Mouse (Mus musculus): ENCODE data around the gene Ctf2. TPM values are rescaled to one million over a fixed set of nuclear protein-coding genes. Genes with fewer than 3 reads are reported as not detected.
"Not testable (repeated sequence)": the region's sequence is repeated elsewhere in the genome, so short reads cannot be mapped to it uniquely, and the experiment has no call there.

Ctf2 gene
- 0.32 TPM in 1 of 2 replicates, not detected in the other for polyA plus RNA-seq (2014; fragmentation: Nextera tagmentation; extraction: Ambion mirVana)

DNA sequence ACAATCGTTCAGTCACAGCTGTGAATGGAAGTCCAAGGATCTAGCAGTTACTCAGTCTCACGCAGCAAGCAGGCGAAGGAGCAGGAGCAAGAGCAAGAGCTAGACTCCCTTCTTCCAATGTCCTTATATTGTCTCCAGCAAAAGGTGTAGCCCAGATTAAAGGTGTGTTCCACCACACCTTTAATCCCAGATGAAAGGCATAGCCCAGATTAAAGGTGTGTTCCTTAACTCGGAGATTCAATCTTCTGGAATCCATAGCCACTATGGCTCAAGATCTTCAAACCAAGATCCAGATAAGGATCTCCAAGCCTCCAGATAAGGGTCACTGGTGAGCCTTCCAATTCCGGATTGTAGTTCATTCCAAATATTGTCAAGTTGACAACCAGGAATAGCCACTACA is at the start of gene Ctf2:
Gene Ctf2 (minus strand): TSS at position 101 of the 400 bp plus-strand sequence.
- H3K27ac ChIP-seq (ENCODE audit: low read depth, low read length); H3K4me3 ChIP-seq (ENCODE audit: low read depth, low read length); H3K4me2 ChIP-seq; H3K9ac ChIP-seq (ENCODE audit: low read depth, low read length); H3K36me3 ChIP-seq (ENCODE audit: control insufficient read depth, insufficient read depth, low read length); ATAC-seq (replicated peaks; ENCODE audit: insufficient number of reproducible peaks, low FRiP score, low TSS enrichment); H3K27me3 ChIP-seq (ENCODE audit: control insufficient read depth, insufficient read depth, low read length); H3K4me1 ChIP-seq (ENCODE audit: control insufficient read depth, insufficient read depth, low read length); H3K9me3 ChIP-seq (replicated peaks; ENCODE audit: control insufficient read depth, low read length): not testable (repeated sequence)
- WGBS (ENCODE audit: insufficient replicate concordance): no CpG with 5 or more reads among the region's 5 CpGs

DNA sequence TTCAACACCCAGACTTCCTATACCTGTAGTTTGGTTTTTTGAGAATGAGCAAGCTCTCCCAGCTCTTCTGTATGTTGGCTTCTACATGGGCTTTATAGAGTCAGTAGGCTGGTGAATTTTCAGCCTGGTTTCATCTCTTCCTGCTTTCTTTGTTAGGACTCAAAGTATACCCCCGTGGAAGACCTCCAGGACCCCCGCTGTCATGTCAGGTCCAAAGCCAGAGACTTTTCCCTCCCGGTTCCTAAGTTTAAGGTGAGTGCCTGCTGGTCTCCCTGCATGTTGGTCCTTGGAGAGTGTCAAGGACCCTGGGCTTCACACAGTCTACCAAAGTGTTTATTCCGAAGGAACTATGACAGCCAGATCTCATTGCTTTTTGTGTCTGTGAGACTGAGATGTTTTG is 46.4 kb upstream of the Ctf2 start:
- Histone ChIP-seq H3K4me2 (peak overlapping the region; percentile 84), H3K4me1 (ENCODE audit: control insufficient read depth, insufficient read depth, low read length) (0 out of 2 replicates have a peak, but pooled peaks cover 11% of the 10 kb centered on the region), H3K36me3 (ENCODE audit: control insufficient read depth, insufficient read depth, low read length) (peaks cover 15% of the 10 kb centered on the region), H3K9me3 (replicated peaks; ENCODE audit: control insufficient read depth, low read length) (no peaks in the 10 kb centered on the region), H3K9ac (ENCODE audit: low read depth, low read length) (peak overlapping the region; percentile 88), H3K4me3 (ENCODE audit: low read depth, low read length) (peak overlapping the region; percentile 93), H3K27ac (ENCODE audit: low read depth, low read length) (no peak overlapping the region), H3K27me3 (ENCODE audit: control insufficient read depth, insufficient read depth, low read length) (no peaks in the 10 kb centered on the region)
- 69% methylated on average over 4 of the region's 4 CpGs for whole genome bisulfite sequencing (ENCODE audit: insufficient replicate concordance)
- ATAC-seq (replicated peaks; ENCODE audit: insufficient number of reproducible peaks, low FRiP score, low TSS enrichment): no peak

DNA sequence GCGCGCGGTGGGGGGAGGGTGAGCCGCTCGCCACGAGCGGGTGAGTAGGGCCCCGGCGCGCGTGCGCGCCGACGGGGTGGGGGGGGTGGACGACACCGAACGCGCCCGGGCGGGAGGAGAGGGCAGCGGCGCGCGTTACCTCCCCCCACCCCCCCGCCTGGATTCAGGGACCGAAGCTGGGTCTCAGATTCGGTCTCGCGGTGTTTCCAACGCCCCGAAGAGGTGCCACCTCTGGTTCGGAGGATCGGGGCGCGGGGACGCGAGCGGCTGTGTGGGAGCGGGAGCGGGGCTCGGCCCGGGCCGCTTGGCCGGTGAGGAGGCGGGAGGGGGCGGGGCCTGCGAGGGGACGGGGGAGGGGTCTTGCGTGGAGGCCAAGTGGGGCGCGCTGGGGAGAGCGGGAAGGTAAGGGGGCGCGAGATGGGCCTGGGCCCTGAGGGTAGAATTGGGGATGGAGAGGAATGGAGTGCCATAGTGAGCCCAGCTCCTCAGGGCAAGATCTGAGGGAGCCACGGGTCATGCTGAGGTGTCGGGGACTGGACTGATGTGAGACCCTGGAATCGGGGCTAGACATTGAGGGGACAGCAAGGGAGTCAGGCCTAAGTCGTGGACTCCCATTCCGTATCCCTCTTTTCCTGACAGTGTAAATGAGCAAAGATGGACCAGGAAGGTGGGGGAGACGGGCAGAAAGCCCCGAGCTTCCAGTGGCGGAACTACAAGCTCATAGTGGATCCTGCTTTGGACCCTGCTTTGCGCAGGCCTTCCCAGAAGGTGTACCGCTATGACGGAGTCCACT is 45.7 kb upstream of the Ctf2 start:
- no peaks in the 10 kb centered on the region for H3K27me3 ChIP-seq (ENCODE audit: control insufficient read depth, insufficient read depth, low read length)
- WGBS (ENCODE audit: insufficient replicate concordance): 3% methylated on average over 53 of the region's 66 CpGs
- H3K4me1 ChIP-seq (ENCODE audit: control insufficient read depth, insufficient read depth, low read length): 0 out of 2 replicates have a peak, but pooled peaks cover 11% of the 10 kb centered on the region
- H3K4me3 ChIP-seq (ENCODE audit: low read depth, low read length): peak overlapping the region; percentile 93
- no peaks in the 10 kb centered on the region for H3K9me3 ChIP-seq (replicated peaks; ENCODE audit: control insufficient read depth, low read length)
- H3K4me2 ChIP-seq: peak overlapping the region; percentile 84
- peaks cover 14% of the 10 kb centered on the region for H3K36me3 ChIP-seq (ENCODE audit: control insufficient read depth, insufficient read depth, low read length)
- H3K9ac ChIP-seq (ENCODE audit: low read depth, low read length): peak overlapping the region; percentile 88
- peak; percentile 58 for ATAC-seq (replicated peaks; ENCODE audit: insufficient number of reproducible peaks, low FRiP score, low TSS enrichment)
- peak overlapping the region; percentile 99 for H3K27ac ChIP-seq (ENCODE audit: low read depth, low read length)

DNA sequence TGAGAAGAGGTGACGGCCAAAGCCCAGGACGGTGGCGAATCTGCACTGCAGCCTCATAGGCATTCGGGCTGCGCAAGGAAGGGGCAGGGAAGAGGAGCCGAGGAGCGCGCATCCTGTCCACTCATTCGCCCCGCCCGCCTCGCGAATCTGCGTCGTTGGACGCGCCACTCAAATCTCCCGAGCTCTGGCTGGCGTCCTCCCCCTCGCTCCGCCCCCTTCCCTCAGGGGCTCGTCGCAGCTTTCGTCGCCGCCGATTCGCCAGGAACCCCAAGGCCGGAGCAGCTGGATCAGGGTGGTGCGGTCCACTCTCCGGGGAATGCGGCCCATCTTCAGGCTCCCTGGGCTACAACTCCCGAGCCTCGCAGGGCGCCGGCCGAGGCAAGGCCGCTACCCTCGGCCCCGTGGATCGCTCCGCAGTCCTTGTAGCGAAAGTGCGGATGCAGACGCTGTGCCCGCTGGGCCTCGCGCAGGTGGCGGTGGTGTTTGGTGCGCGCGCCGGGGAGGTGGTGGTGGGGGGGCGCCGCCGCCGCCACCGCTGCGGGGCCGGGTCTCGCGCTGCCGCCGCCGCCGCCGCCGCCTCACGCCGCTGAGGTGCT is 45.0 kb upstream of the Ctf2 start:
- Histone ChIP-seq H3K4me1 (ENCODE audit: control insufficient read depth, insufficient read depth, low read length) (0 out of 2 replicates have a peak, but pooled peaks cover 11% of the 10 kb centered on the region), H3K9me3 (replicated peaks; ENCODE audit: control insufficient read depth, low read length) (no peaks in the 10 kb centered on the region), H3K36me3 (ENCODE audit: control insufficient read depth, insufficient read depth, low read length) (peaks cover 12% of the 10 kb centered on the region), H3K4me2 (peak overlapping the region; percentile 84), H3K27ac (ENCODE audit: low read depth, low read length) (peak overlapping the region; percentile 99), H3K27me3 (ENCODE audit: control insufficient read depth, insufficient read depth, low read length) (no peaks in the 10 kb centered on the region), H3K9ac (ENCODE audit: low read depth, low read length) (peak overlapping the region; percentile 88), H3K4me3 (ENCODE audit: low read depth, low read length) (peak overlapping the region; percentile 93)
- ATAC-seq (replicated peaks; ENCODE audit: insufficient number of reproducible peaks, low FRiP score, low TSS enrichment): peak; percentile 88
- under 1% methylated on average over 68 of the region's 70 CpGs for WGBS (ENCODE audit: insufficient replicate concordance)

- WGBS (ENCODE audit: insufficient replicate concordance): under 1% methylated on average over 23 of the region's 23 CpGs
- H3K27me3 ChIP-seq (ENCODE audit: control insufficient read depth, insufficient read depth, low read length): no peaks in the 10 kb centered on the region
- peak within 1 kb of the TSS; percentile 84 for H3K4me2 ChIP-seq
- 0 out of 2 replicates have a peak, but pooled peaks cover 11% of the 10 kb centered on the region for H3K4me1 ChIP-seq (ENCODE audit: control insufficient read depth, insufficient read depth, low read length)
- peak within 1 kb of the TSS; percentile 93 for H3K4me3 ChIP-seq (ENCODE audit: low read depth, low read length)
- peak; percentile 50; the same call in 1 of the 2 replicates for ATAC-seq (replicated peaks; ENCODE audit: insufficient number of reproducible peaks, low FRiP score, low TSS enrichment)
- H3K9ac ChIP-seq (ENCODE audit: low read depth, low read length): peak within 1 kb of the TSS; percentile 88
- no peaks in the 10 kb centered on the region for H3K9me3 ChIP-seq (replicated peaks; ENCODE audit: control insufficient read depth, low read length)
- peak within 1 kb of the TSS; percentile 99 for H3K27ac ChIP-seq (ENCODE audit: low read depth, low read length)
- peaks cover 12% of the 10 kb centered on the region for H3K36me3 ChIP-seq (ENCODE audit: control insufficient read depth, insufficient read depth, low read length)
Observed at GRCm38 (mm10) chr7:127776426-127776825, 44.5 kb upstream of the Ctf2 start, which contains the start of gene Setd1a. Gene Setd1a (plus strand): TSS chr7:127776670.

- H3K9me3 ChIP-seq (replicated peaks; ENCODE audit: control insufficient read depth, low read length); ATAC-seq (replicated peaks; ENCODE audit: insufficient number of reproducible peaks, low FRiP score, low TSS enrichment); H3K36me3 ChIP-seq (ENCODE audit: control insufficient read depth, insufficient read depth, low read length); H3K27me3 ChIP-seq (ENCODE audit: control insufficient read depth, insufficient read depth, low read length): not testable (repeated sequence)
- H3K27ac ChIP-seq (ENCODE audit: low read depth, low read length): peak overlapping the region; percentile 99
- peak overlapping the region; percentile 88 for H3K9ac ChIP-seq (ENCODE audit: low read depth, low read length)
- H3K4me2 ChIP-seq: peak overlapping the region; percentile 84
- H3K4me1 ChIP-seq (ENCODE audit: control insufficient read depth, insufficient read depth, low read length): peaks cover 13% of the 10 kb centered on the region
- 74% methylated on average over 7 of the region's 7 CpGs for WGBS (ENCODE audit: insufficient replicate concordance)
- peak overlapping the region; percentile 93 for H3K4me3 ChIP-seq (ENCODE audit: low read depth, low read length)
Observed at GRCm38 (mm10) chr7:127775837-127776236, 43.9 kb upstream of the Ctf2 start.

- ATAC-seq (replicated peaks; ENCODE audit: insufficient number of reproducible peaks, low FRiP score, low TSS enrichment): no peak
- Histone ChIP-seq H3K9ac (ENCODE audit: low read depth, low read length) (no peak overlapping the region), H3K4me3 (ENCODE audit: low read depth, low read length) (no peak overlapping the region), H3K36me3 (ENCODE audit: control insufficient read depth, insufficient read depth, low read length) (no peaks in the 10 kb centered on the region; the same call in 1 of the 2 replicates), H3K4me2 (no peak overlapping the region), H3K27me3 (ENCODE audit: control insufficient read depth, insufficient read depth, low read length) (no peaks in the 10 kb centered on the region), H3K4me1 (ENCODE audit: control insufficient read depth, insufficient read depth, low read length) (peaks cover 30% of the 10 kb centered on the region), H3K27ac (ENCODE audit: low read depth, low read length) (no peak overlapping the region), H3K9me3 (replicated peaks; ENCODE audit: control insufficient read depth, low read length) (no peaks in the 10 kb centered on the region)
- 41% methylated on average over 9 of the region's 9 CpGs for WGBS (ENCODE audit: insufficient replicate concordance)
Observed at GRCm38 (mm10) chr7:127773664-127774384, 41.9 kb upstream of the Ctf2 start.

DNA sequence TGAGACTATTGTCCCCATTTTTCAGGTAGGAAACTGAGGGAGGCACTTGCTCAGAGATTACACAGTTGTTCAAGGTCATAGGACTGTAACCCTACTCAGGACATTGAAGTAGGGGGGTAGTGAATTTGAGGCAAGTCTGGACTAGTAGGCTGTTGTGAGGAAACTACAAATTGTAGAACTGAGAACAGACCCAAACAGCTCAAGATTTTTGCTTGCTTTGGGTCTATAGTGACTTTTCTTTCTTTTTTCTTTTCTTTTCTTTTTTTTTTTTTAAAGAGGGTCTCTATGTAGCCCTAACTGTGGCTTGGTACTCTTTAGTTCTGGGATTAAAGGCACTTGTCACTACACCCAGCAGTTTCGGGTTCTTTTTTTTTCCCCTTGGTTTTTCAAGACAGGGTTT is 40.6 kb upstream of the Ctf2 start:
- 88% methylated on average over 1 of the region's 1 CpGs for WGBS (ENCODE audit: insufficient replicate concordance)
- peaks cover 22% of the 10 kb centered on the region for H3K4me1 ChIP-seq (ENCODE audit: control insufficient read depth, insufficient read depth, low read length)
- H3K9ac ChIP-seq (ENCODE audit: low read depth, low read length): no peak overlapping the region
- no peaks in the 10 kb centered on the region for H3K27me3 ChIP-seq (ENCODE audit: control insufficient read depth, insufficient read depth, low read length)
- H3K4me3 ChIP-seq (ENCODE audit: low read depth, low read length): no peak overlapping the region
- H3K9me3 ChIP-seq (replicated peaks; ENCODE audit: control insufficient read depth, low read length): no peaks in the 10 kb centered on the region
- peaks cover 5% of the 10 kb centered on the region for H3K36me3 ChIP-seq (ENCODE audit: control insufficient read depth, insufficient read depth, low read length)
- no peak for ATAC-seq (replicated peaks; ENCODE audit: insufficient number of reproducible peaks, low FRiP score, low TSS enrichment)
- H3K4me2 ChIP-seq: no peak overlapping the region
- no peak overlapping the region for H3K27ac ChIP-seq (ENCODE audit: low read depth, low read length)
